Mouse (Mus musculus) MEL (cell line): ENCODE data around the gene Ubn1. TPM values are rescaled to one million over a fixed set of nuclear protein-coding genes. Genes with fewer than 3 reads are reported as not detected.

Experiments used
- DNase-seq: peaks from one replicate; pipeline ENCODE4 v3.0.0; 2011; ENCODE audit warnings: low read depth, low spot score
- H3K27ac ChIP-seq: 2 replicates; pipeline ENCODE4 v1.5.1; 2012; ENCODE audit warnings: low read depth, mild to moderate bottlenecking, control low read depth, low read length, moderate library complexity; ENCODE audit not compliant: control insufficient read depth
- H3K27me3 ChIP-seq, 2 experiments: fragments of 150-350 bp in 1 of 2; sonication (generic) in 1 of 2; 2 replicates each; pipeline ENCODE4 v1.6.1; 2012; ENCODE audit warnings: low read length in 2 of 2, mild to moderate bottlenecking in 2 of 2, improper control_type of control experiment in 1 of 2, moderate library complexity in 1 of 2; ENCODE audit not compliant: insufficient read depth in 2 of 2, control insufficient read depth in 1 of 2
- H3K36me3 ChIP-seq, 2 experiments: 2 replicates each; pipeline ENCODE4 v1.6.1; 2012 to 2014; ENCODE audit warnings: low read length in 2 of 2, improper control_type of control experiment in 1 of 2, inconsistent platforms in 1 of 2, mild to moderate bottlenecking in 1 of 2; ENCODE audit not compliant: insufficient read depth in 2 of 2, control insufficient read depth in 1 of 2
- H3K4me1 ChIP-seq, 2 experiments: fragments of 150-350 bp in 1 of 2; sonication (generic) in 1 of 2; 2 replicates each; pipeline ENCODE4 v1.6.1; 2012; ENCODE audit warnings: low read length in 2 of 2, improper control_type of control experiment in 1 of 2, mild to moderate bottlenecking in 1 of 2; ENCODE audit not compliant: insufficient read depth in 2 of 2, control insufficient read depth in 1 of 2
- H3K4me3 ChIP-seq, 2 experiments: fragments of 150-350 bp in 1 of 2; sonication (generic) in 1 of 2; 2 replicates each; pipeline ENCODE4 v1.5.1; 2012; ENCODE audit warnings: low read depth in 2 of 2, low read length in 2 of 2, mild to moderate bottlenecking in 2 of 2, moderate library complexity in 2 of 2, control low read depth in 1 of 2, improper control_type of control experiment in 1 of 2; ENCODE audit not compliant: control insufficient read depth in 1 of 2, insufficient read depth in 1 of 2
- H3K79me2 ChIP-seq: 2 replicates; pipeline ENCODE4 v1.6.1; 2012; ENCODE audit warnings: mild to moderate bottlenecking, low read length, moderate library complexity; ENCODE audit not compliant: control insufficient read depth, poor library complexity, insufficient read depth
- H3K9ac ChIP-seq: 2 replicates; pipeline ENCODE4 v1.6.1; 2012; ENCODE audit warnings: low read depth, mild to moderate bottlenecking, control low read depth, low read length, moderate library complexity; ENCODE audit not compliant: control insufficient read depth, poor library complexity, severe bottlenecking
- H3K9me3 ChIP-seq: fragments of 150-350 bp; sonication (generic); replicated peaks from 2 replicates; pipeline ENCODE4 v1.6.1; 2012; ENCODE audit warnings: mild to moderate bottlenecking, low read length, improper control_type of control experiment, moderate library complexity; ENCODE audit not compliant: insufficient read depth
- CHD2 ChIP-seq: IDR thresholded peaks from 2 replicates; pipeline ENCODE4 v1.6.1; 2011; ENCODE audit warnings: low read length, improper control_type of control experiment
- CTCF ChIP-seq, 3 experiments: IDR thresholded peaks in 2 of 3; conservative IDR thresholded peaks in 1 of 3; 2 replicates each; pipeline ENCODE4 v1.5.1; 2011 to 2012; ENCODE audit warnings: low read length in 3 of 3, low read depth in 2 of 3, mild to moderate bottlenecking in 2 of 3, improper control_type of control experiment in 1 of 3, inconsistent platforms in 1 of 3, mixed read lengths in 1 of 3, moderate library complexity in 1 of 3; ENCODE audit not compliant: control insufficient read depth in 1 of 3, insufficient read depth in 1 of 3, poor library complexity in 1 of 3, severe bottlenecking in 1 of 3
- E2F4 ChIP-seq: IDR thresholded peaks from 2 replicates; pipeline ENCODE4 v1.6.1; 2011; ENCODE audit warnings: low read depth, low read length, improper control_type of control experiment, borderline replicate concordance
- ELF1 ChIP-seq: IDR thresholded peaks from 2 replicates; pipeline ENCODE4 v1.6.1; 2014; ENCODE audit warnings: low read depth, mild to moderate bottlenecking, inconsistent platforms, low read length, improper control_type of control experiment, moderate library complexity
- ETS1 ChIP-seq: IDR thresholded peaks from 2 replicates; pipeline ENCODE4 v1.6.1; 2012; ENCODE audit warnings: low read depth, mild to moderate bottlenecking, inconsistent platforms, low read length, improper control_type of control experiment, moderate library complexity
- GATA1 ChIP-seq: IDR thresholded peaks from 2 replicates; pipeline ENCODE4 v1.6.1; 2011; ENCODE audit warnings: low read depth, low read length, improper control_type of control experiment
- HCFC1 ChIP-seq: IDR thresholded peaks from 2 replicates; pipeline ENCODE4 v1.6.1; 2012; ENCODE audit warnings: low read depth, mild to moderate bottlenecking, inconsistent platforms, low read length, improper control_type of control experiment, moderate library complexity
- JUND ChIP-seq: IDR thresholded peaks from 2 replicates; pipeline ENCODE4 v1.6.1; 2011; ENCODE audit warnings: low read depth, mild to moderate bottlenecking, improper control_type of control experiment, low read length
- MAZ ChIP-seq: IDR thresholded peaks from 2 replicates; pipeline ENCODE4 v1.6.1; 2012; ENCODE audit warnings: low read depth, mild to moderate bottlenecking, inconsistent platforms, low read length, improper control_type of control experiment
- MXI1 ChIP-seq: IDR thresholded peaks from 2 replicates; pipeline ENCODE4 v1.6.1; 2011; ENCODE audit warnings: mild to moderate bottlenecking, low read depth, low read length, improper control_type of control experiment
- NELFE ChIP-seq: IDR thresholded peaks from 2 replicates; pipeline ENCODE4 v1.6.1; 2011; ENCODE audit warnings: low read depth, low read length, improper control_type of control experiment
- POLR2A ChIP-seq, 2 experiments: IDR thresholded peaks; 2 replicates each; pipeline ENCODE4 v1.6.1; 2011 to 2012; ENCODE audit warnings: low read length in 2 of 2, mild to moderate bottlenecking in 2 of 2, control low read depth in 1 of 2, improper control_type of control experiment in 1 of 2, low read depth in 1 of 2, moderate library complexity in 1 of 2; ENCODE audit not compliant: control insufficient read depth in 1 of 2, insufficient read depth in 1 of 2, poor library complexity in 1 of 2
- SIN3A ChIP-seq: IDR thresholded peaks from 2 replicates; pipeline ENCODE4 v1.6.1; 2012; ENCODE audit warnings: low read length, improper control_type of control experiment, inconsistent platforms
- TAL1 ChIP-seq: IDR thresholded peaks from 2 replicates; pipeline ENCODE4 v1.6.1; 2012; ENCODE audit warnings: mild to moderate bottlenecking, inconsistent platforms, low read length, moderate library complexity, mixed read lengths
- TCF12 ChIP-seq: IDR thresholded peaks from 2 replicates; pipeline ENCODE4 v1.6.1; 2014; ENCODE audit warnings: low read depth, mild to moderate bottlenecking, inconsistent platforms, low read length, improper control_type of control experiment, moderate library complexity
- UBTF ChIP-seq: IDR thresholded peaks from 2 replicates; pipeline ENCODE4 v1.6.1; 2012; ENCODE audit warnings: low read depth, mild to moderate bottlenecking, inconsistent platforms, low read length, improper control_type of control experiment, moderate library complexity, borderline replicate concordance; ENCODE audit not compliant: insufficient read depth
- USF1 ChIP-seq: IDR thresholded peaks from 2 replicates; pipeline ENCODE4 v1.6.1; 2014; ENCODE audit warnings: low read depth, mild to moderate bottlenecking, inconsistent platforms, low read length, improper control_type of control experiment, moderate library complexity
- USF2 ChIP-seq, 2 experiments: IDR thresholded peaks; 2 replicates each; pipeline ENCODE4 v1.6.1; 2011 to 2012; ENCODE audit warnings: improper control_type of control experiment in 2 of 2, low read length in 2 of 2, borderline replicate concordance in 1 of 2, inconsistent platforms in 1 of 2, low read depth in 1 of 2, mild to moderate bottlenecking in 1 of 2; ENCODE audit not compliant: insufficient read depth in 1 of 2
- ZC3H11A ChIP-seq: IDR thresholded peaks from 2 replicates; pipeline ENCODE4 v1.6.1; 2012; ENCODE audit warnings: low read depth, mild to moderate bottlenecking, inconsistent platforms, low read length, improper control_type of control experiment
- ZKSCAN1 ChIP-seq: IDR thresholded peaks from 2 replicates; pipeline ENCODE4 v1.6.1; 2012; ENCODE audit warnings: low read depth, mild to moderate bottlenecking, inconsistent platforms, low read length, improper control_type of control experiment, moderate library complexity
- polyA plus RNA-seq, 2 experiments: library from polyadenylated mRNA; stranded (reverse) in 1 of 2; unstranded in 1 of 2; fragments of >175 nt in 1 of 2; fragments of >200 nt in 1 of 2; gene quantifications; 2 replicates each; pipeline versions ENCODE4 v1.2.1 to v1.2.4; 2012; ENCODE audit warnings: low replicate concordance in 2 of 2, low read depth in 1 of 2; ENCODE audit not compliant: insufficient read length in 2 of 2, insufficient read depth in 1 of 2, missing spikeins in 1 of 2
- total RNA-seq: library from RNA; depleted of rRNA; stranded (reverse); fragments of 300-350 nt; gene quantifications from 2 replicates; pipeline ENCODE4 v1.2.3, GENCODE M21; 2012

The Ubn1 gene
- total and polyA plus RNA-seq, 3 experiments, result 18.1 to 34.5 (median 24.9) TPM

GRCm38 (mm10) chr16:5024021-5024420 lies 25.8 kb upstream of the Ubn1 start:
- H3K9me3 ChIP-seq, result no peaks in the 10 kb centered on the region
- no peaks in the 10 kb centered on the region for H3K27me3 ChIP-seq
- no peaks in the 10 kb centered on the region for H3K79me2 ChIP-seq
- no peak overlapping the region for H3K9ac ChIP-seq
- H3K36me3 ChIP-seq, result peaks cover 0 to 19% of the 10 kb centered on the region in 2 experiments; a peak in 2 of 4 replicates
- H3K27ac ChIP-seq, result no peak overlapping the region
- H3K4me1 ChIP-seq, result no peaks in the 10 kb centered on the region
- DNase-seq, result no peak
- H3K4me3 ChIP-seq, result no peak overlapping the region
- TF ChIP-seq CHD2, result no peak
- TF ChIP-seq, all 39 proteins: peak for 0

GRCm38 (mm10) chr16:5029847-5030246 lies 20.0 kb upstream of the Ubn1 start:
- H3K79me2 ChIP-seq, result no peaks in the 10 kb centered on the region
- H3K4me3 ChIP-seq, result no peak overlapping the region
- H3K27me3 ChIP-seq, result no peaks in the 10 kb centered on the region
- peaks cover 2 to 44% of the 10 kb centered on the region in 2 experiments; a peak in 2 of 4 replicates for H3K36me3 ChIP-seq
- no peaks in the 10 kb centered on the region for H3K4me1 ChIP-seq
- no peak overlapping the region for H3K9ac ChIP-seq
- TF ChIP-seq MAZ (no peak), TCF12 (no peak), ELF1 (no peak), E2F4 (no peak), ETS1 (no peak), CTCF (IDR thresholded peaks at IDR 0.05 in 2 of 3, conservative IDR thresholded peaks at IDR 0.05 in 1 of 3; ENCODE audit: control insufficient read depth in 1 of 3, insufficient read depth in 1 of 3, low read depth in 2 of 3, low read length in 3 of 3, poor library complexity in 1 of 3, severe bottlenecking in 1 of 3) (no peak), POLR2A (IDR thresholded peaks at IDR 0.05; ENCODE audit: control insufficient read depth in 1 of 2, insufficient read depth in 1 of 2, low read depth in 1 of 2, low read length in 2 of 2, poor library complexity in 1 of 2) (no peak), USF2 (IDR thresholded peaks at IDR 0.05; ENCODE audit: borderline replicate concordance in 1 of 2, insufficient read depth in 1 of 2, low read depth in 1 of 2, low read length in 2 of 2) (no peak), USF1 (no peak), MXI1 (no peak)
- no peak for DNase-seq
- no peak overlapping the region for H3K27ac ChIP-seq
- no peaks in the 10 kb centered on the region for H3K9me3 ChIP-seq

- peaks cover 10 to 50% of the 10 kb centered on the region in 2 experiments for H3K36me3 ChIP-seq
- H3K9me3 ChIP-seq, result no peaks in the 10 kb centered on the region
- no peaks in the 10 kb centered on the region for H3K27me3 ChIP-seq
- no peak for DNase-seq
- TF ChIP-seq ELF1, result no peak
- no peak for TF ChIP-seq TCF12
- TF ChIP-seq ZC3H11A, result no peak
- no peak for TF ChIP-seq GATA1
- no peak for TF ChIP-seq ZKSCAN1
- TF ChIP-seq JUND, result no peak
- TF ChIP-seq SIN3A, result no peak
- TF ChIP-seq TAL1, result no peak
- TF ChIP-seq USF1, result no peak
- no peak for TF ChIP-seq E2F4
- TF ChIP-seq NELFE, result no peak
- no peak for TF ChIP-seq ETS1
- TF ChIP-seq POLR2A (IDR thresholded peaks at IDR 0.05; ENCODE audit: control insufficient read depth in 1 of 2, insufficient read depth in 1 of 2, low read depth in 1 of 2, low read length in 2 of 2, poor library complexity in 1 of 2), result no peak
- TF ChIP-seq UBTF, result no peak
- no peak for TF ChIP-seq HCFC1
- TF ChIP-seq CTCF (IDR thresholded peaks at IDR 0.05 in 2 of 3, conservative IDR thresholded peaks at IDR 0.05 in 1 of 3; ENCODE audit: control insufficient read depth in 1 of 3, insufficient read depth in 1 of 3, low read depth in 2 of 3, low read length in 3 of 3, poor library complexity in 1 of 3, severe bottlenecking in 1 of 3), result no peak
- no peak overlapping the region for H3K27ac ChIP-seq
- no peak overlapping the region for H3K9ac ChIP-seq
- no peaks in the 10 kb centered on the region for H3K79me2 ChIP-seq
- no peak overlapping the region for H3K4me3 ChIP-seq
- H3K4me1 ChIP-seq, result peaks cover 3 to 9% of the 10 kb centered on the region in 2 experiments
Observed at GRCm38 (mm10) chr16:5035591-5035990, 14.3 kb upstream of the Ubn1 start.
